Mouse (Mus musculus): ENCODE results near the gene Eif3l.

- TF ChIP-seq EP300 (IDR thresholded peaks at IDR 0.05) (no peak), CTCF (IDR thresholded peaks at IDR 0.05) (no peak)
Observed at GRCm38 (mm10) chr15:79115276-79115675, 40.3 kb downstream of the Eif3l start.

Measured in lung, postnatal 0 days (tissue).